Mouse (Mus musculus): Measurements from ENCODE around the gene BC017158.

- TF ChIP-seq CTCF (IDR thresholded peaks at IDR 0.05; ENCODE audit: extremely low read depth, insufficient read depth, low read length) (no peak), POLR2A (IDR thresholded peaks at IDR 0.05; ENCODE audit: extremely low read depth, insufficient read depth, low read length) (no peak)
Observed at GRCm38 (mm10) chr7:128276051-128276450, 21.9 kb downstream of the BC017158 start.

Data from cortical plate, adult 2 months (tissue).